Mouse (Mus musculus): ENCODE results near the gene Lgals2. TPM values are rescaled to one million over a fixed set of nuclear protein-coding genes. Genes with fewer than 3 reads are reported as not detected.

The Lgals2 gene
- polyA plus RNA-seq, 1 experiment = not detected

DNA sequence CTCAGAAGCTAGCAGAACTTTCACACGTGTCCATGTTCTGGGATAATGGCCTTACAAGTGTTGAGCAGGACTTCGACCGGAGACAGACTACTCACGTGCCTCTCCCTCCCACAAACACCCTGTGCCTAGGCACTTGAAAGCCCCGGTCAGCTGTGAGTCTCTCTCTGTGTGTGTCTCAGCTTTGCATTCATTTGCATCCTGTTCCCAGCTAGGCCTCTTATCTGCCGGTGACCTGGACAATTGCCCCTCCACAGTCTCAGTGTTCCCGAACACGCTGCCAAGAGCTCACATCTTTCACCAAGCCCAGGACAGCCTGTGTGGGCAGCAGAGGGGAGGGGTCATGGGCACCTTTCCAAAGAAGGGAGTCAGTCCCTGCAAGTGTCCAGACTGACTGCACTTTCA, 51.8 kb downstream of the Lgals2 start:
- no peak for TF ChIP-seq TAL1 (IDR thresholded peaks at IDR 0.05; ENCODE audit: low read length)
- no peak for TF ChIP-seq GATA1 (IDR thresholded peaks at IDR 0.05; ENCODE audit: low read length)
- peaks cover 3% of the 10 kb centered on the region; the same call in 1 of the 2 replicates for H3K9me3 ChIP-seq (ENCODE audit: control insufficient read depth, low read length)
- peaks cover 11% of the 10 kb centered on the region for H3K4me1 ChIP-seq (ENCODE audit: control insufficient read depth)
- H3K36me3 ChIP-seq (ENCODE audit: control insufficient read depth) = no peaks in the 10 kb centered on the region; the same call in 1 of the 2 replicates
- H3K27me3 ChIP-seq (ENCODE audit: control insufficient read depth) = peaks cover 58% of the 10 kb centered on the region
- no peak overlapping the region for H3K4me3 ChIP-seq (replicated peaks)

GRCm38 (mm10) chr15:78802776-78803391, 52.4 kb downstream of the Lgals2 start, which contains the start of gene Card10:
Card10 (minus strand) TSS chr15:78803042.
- Histone ChIP-seq H3K4me1 (ENCODE audit: control insufficient read depth) (peaks cover 11% of the 10 kb centered on the region), H3K27me3 (ENCODE audit: control insufficient read depth) (peaks cover 55% of the 10 kb centered on the region), H3K9me3 (ENCODE audit: control insufficient read depth, low read length) (peaks cover 3% of the 10 kb centered on the region; the same call in 1 of the 2 replicates), H3K4me3 (replicated peaks) (peak within 1 kb of the TSS; percentile 57), H3K36me3 (ENCODE audit: control insufficient read depth) (no peaks in the 10 kb centered on the region; the same call in 1 of the 2 replicates)
- TF ChIP-seq TAL1 (IDR thresholded peaks at IDR 0.05; ENCODE audit: low read length) (no peak), GATA1 (IDR thresholded peaks at IDR 0.05; ENCODE audit: low read length) (no peak)

DNA sequence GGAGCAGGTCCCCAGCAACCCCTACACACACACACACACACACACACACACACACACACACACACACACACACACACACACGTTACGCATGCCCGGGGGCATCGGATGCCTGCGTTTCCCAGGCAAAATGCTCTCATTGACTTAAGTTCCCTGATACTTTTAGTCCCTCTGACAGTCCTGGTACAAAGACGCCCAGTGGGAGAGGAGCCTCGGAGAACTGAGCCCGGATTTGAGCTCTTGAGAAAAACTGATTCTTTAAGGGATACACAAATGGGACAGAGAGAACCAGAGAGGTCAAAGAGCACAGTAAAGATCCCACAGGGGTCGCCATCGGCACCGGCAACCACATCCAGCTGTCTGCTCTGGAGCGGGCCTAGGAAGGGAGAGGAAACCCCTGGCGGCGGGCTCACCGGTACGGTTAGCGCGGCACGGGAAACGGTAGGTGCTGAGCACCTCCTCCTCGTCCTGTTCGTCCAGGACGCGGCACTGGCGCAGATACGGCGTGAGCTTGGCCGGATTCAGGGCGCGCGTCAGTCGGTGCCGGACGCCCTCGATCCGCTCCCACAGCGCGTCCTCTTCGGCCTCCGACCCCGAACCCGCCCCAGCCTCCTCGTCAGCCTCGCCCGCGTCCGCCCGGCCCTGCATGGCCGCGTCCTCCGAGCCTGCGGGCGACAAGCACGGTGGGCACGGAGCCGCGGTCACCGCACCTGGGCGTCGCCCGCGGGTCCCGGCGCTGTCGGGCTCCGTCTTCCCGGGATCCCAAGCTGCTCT, 53.2 kb downstream of the Lgals2 start:
- H3K9me3 ChIP-seq (ENCODE audit: control insufficient read depth, low read length) = peaks cover 3% of the 10 kb centered on the region; the same call in 1 of the 2 replicates
- no peaks in the 10 kb centered on the region; the same call in 1 of the 2 replicates for H3K36me3 ChIP-seq (ENCODE audit: control insufficient read depth)
- H3K4me1 ChIP-seq (ENCODE audit: control insufficient read depth) = peaks cover 11% of the 10 kb centered on the region
- TF ChIP-seq GATA1 (IDR thresholded peaks at IDR 0.05; ENCODE audit: low read length) (no peak), TAL1 (IDR thresholded peaks at IDR 0.05; ENCODE audit: low read length) (no peak)
- H3K4me3 ChIP-seq (replicated peaks) = peak overlapping the region; percentile 57
- H3K27me3 ChIP-seq (ENCODE audit: control insufficient read depth) = peaks cover 55% of the 10 kb centered on the region

DNA sequence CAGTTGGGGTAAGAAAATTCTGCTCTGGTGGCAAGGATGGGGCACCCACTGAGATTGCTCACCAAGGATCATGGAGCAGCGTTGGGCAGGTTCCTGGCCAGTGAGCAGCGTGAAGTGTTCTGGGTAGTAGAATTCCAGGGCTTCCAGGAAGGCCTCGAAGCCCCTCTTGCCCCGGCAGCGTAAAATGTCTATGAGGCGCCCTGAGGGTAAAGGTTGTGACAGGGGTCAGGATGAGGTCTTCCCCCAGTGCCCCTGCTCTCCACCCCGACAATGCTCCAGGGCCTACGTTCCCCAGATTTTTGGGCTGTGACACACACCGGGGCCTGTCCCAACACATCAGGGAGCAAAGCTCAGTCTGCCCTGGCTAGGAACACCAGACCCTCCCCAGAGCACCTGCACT, 53.8 kb downstream of the Lgals2 start:
- no peak for TF ChIP-seq TAL1 (IDR thresholded peaks at IDR 0.05; ENCODE audit: low read length)
- TF ChIP-seq GATA1 (IDR thresholded peaks at IDR 0.05; ENCODE audit: low read length) = no peak
- peaks cover 11% of the 10 kb centered on the region for H3K4me1 ChIP-seq (ENCODE audit: control insufficient read depth)
- no peak overlapping the region for H3K4me3 ChIP-seq (replicated peaks)
- no peaks in the 10 kb centered on the region; the same call in 1 of the 2 replicates for H3K36me3 ChIP-seq (ENCODE audit: control insufficient read depth)
- H3K9me3 ChIP-seq (ENCODE audit: control insufficient read depth, low read length) = peaks cover 3% of the 10 kb centered on the region; the same call in 1 of the 2 replicates
- peaks cover 55% of the 10 kb centered on the region for H3K27me3 ChIP-seq (ENCODE audit: control insufficient read depth)

Other genes with a start within 250 kb of the Lgals2 start
- gene Elfn2, start 136.8 kb downstream of the Lgals2 start, polyA plus RNA-seq (2012) = 0.01 TPM in 1 of 2 replicates, not detected in the other
- 0.10 and 0.13 TPM in 2 replicates for gene Mfng, start 82.1 kb downstream of the Lgals2 start, polyA plus RNA-seq (2012)
- 0.01 and 0.02 TPM in 2 replicates for gene Card10, start 52.5 kb downstream of the Lgals2 start, polyA plus RNA-seq (2012)
- gene Cdc42ep1, start 12.9 kb downstream of the Lgals2 start, polyA plus RNA-seq (2012) = 0.04 and 0.05 TPM in 2 replicates
- gene Gga1, start 21.7 kb upstream of the Lgals2 start, polyA plus RNA-seq (2012) = 13.3 and 13.7 TPM in 2 replicates
- 0.04 TPM in 1 of 2 replicates, not detected in the other for gene Gm49510, start 44.1 kb upstream of the Lgals2 start, polyA plus RNA-seq (2012)
- 13.6 and 16.2 TPM in 2 replicates for gene Sh3bp1, start 44.2 kb upstream of the Lgals2 start, polyA plus RNA-seq (2012)
- 2.1 and 3.0 TPM in 2 replicates for gene Pdxp, start 58.4 kb upstream of the Lgals2 start, polyA plus RNA-seq (2012)
- 121 and 168 TPM in 2 replicates for gene Lgals1, start 71.2 kb upstream of the Lgals2 start, polyA plus RNA-seq (2012)
- gene Nol12, start 79.4 kb upstream of the Lgals2 start, polyA plus RNA-seq (2012) = 3.9 and 5.4 TPM in 2 replicates
- gene Triobp, start 92.2 kb upstream of the Lgals2 start, polyA plus RNA-seq (2012) = 19.1 and 20.3 TPM in 2 replicates
- 15.5 and 19.5 TPM in 2 replicates for gene H1f0, start 172.9 kb upstream of the Lgals2 start, polyA plus RNA-seq (2012)
- 0.06 TPM in 1 of 2 replicates, not detected in the other for gene Galr3, start 186.4 kb upstream of the Lgals2 start, polyA plus RNA-seq (2012)
- gene Ankrd54, start 207.4 kb upstream of the Lgals2 start, polyA plus RNA-seq (2012) = 13.6 and 25.2 TPM in 2 replicates
- 1.8 and 3.6 TPM in 2 replicates for gene Eif3l, start 219.7 kb upstream of the Lgals2 start, polyA plus RNA-seq (2012)

Measured in erythroblast, embryonic 14.5 days (primary cell).